Mouse (Mus musculus): Measurements from ENCODE around the gene Rai1. TPM values are rescaled to one million over a fixed set of nuclear protein-coding genes. Genes with fewer than 3 reads are reported as not detected.

Gene Rai1
- polyA plus RNA-seq (2012; rRNA removed), result 47.8 and 53.3 TPM in 2 replicates

GRCm38 (mm10) chr11:60104810-60105592 lies at the start of gene Rai1:
TSS of gene Rai1 (plus strand) at chr11:60105013.
- peak; percentile 50 to 95 for DNase-seq (ENCODE audit: extremely low spot score in 1 of 2, low spot score in 1 of 2)

GRCm38 (mm10) chr11:60056520-60056919 lies 48.3 kb upstream of the Rai1 start:
- DNase-seq (ENCODE audit: extremely low spot score in 1 of 2, low spot score in 1 of 2), result no peak

DNA sequence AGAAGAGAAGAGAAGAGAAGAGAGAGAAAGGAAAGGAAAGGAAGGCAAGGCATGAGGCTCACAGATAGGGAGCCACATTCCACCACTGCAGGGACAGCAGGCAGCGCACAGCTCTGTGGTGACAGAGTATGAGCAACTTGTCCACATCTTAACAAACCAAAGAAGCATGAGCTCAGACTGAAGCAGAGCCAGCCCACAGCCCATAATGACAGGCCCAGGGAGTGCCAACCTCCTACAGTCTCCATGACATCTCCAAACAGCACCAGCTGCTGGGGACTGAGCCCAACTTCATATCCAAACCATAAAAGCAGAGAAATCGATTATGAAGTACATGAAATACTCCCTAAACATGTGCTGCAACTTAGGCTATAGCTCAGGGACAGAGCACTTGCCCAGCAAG lies 46.8 kb upstream of the Rai1 start:
- DNase-seq (ENCODE audit: extremely low spot score in 1 of 2, low spot score in 1 of 2), result peak in 1 of 2 experiments; percentile 60

DNA sequence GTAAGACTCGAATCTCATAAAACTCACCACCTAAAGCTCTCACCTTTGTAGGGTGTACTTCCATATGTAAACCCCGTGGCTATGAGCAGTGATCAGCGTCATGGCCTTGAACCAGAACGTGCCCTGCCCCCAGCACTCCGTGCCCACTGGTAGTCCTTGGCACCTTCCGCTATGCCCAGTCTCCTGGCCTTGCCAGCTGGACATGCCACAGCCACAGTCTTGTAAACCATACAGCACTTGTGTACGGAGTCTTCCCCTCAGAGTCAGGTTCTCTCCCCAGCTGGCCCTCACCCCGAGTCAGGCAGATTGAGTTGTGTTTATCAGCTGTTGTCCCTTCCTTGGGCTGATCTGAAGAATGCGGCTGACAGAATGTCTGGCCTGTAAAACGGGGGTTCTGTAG lies 46.4 kb upstream of the Rai1 start:
- no peak for DNase-seq (ENCODE audit: extremely low spot score in 1 of 2, low spot score in 1 of 2)

DNA sequence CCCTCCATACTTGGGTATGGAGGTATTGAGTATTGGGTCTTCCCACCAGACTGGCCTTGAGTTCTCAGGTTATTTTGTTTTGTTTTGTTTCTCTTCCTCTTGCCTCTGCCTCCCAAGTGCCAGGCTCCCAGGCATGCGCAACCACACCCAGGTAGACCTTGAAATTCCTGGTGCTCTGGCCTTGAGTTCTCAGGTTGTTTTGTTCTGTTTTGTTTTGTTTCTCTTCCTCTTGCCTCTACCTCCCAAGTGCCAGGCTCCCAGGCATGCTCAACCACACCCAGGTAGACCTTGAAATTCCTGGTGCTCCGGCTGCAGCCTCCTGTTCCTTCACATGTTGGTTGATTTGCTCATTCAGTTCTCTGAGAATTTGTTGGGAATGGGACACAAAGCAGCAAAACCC lies 44.8 kb upstream of the Rai1 start:
- no peak for DNase-seq (ENCODE audit: extremely low spot score in 1 of 2, low spot score in 1 of 2)

- no peak for DNase-seq (ENCODE audit: extremely low spot score in 1 of 2, low spot score in 1 of 2)
Observed at GRCm38 (mm10) chr11:60061504-60062006, 43.3 kb upstream of the Rai1 start.

- no peak for DNase-seq (ENCODE audit: extremely low spot score in 1 of 2, low spot score in 1 of 2)
Observed at GRCm38 (mm10) chr11:60065267-60065666, 39.5 kb upstream of the Rai1 start.

DNA sequence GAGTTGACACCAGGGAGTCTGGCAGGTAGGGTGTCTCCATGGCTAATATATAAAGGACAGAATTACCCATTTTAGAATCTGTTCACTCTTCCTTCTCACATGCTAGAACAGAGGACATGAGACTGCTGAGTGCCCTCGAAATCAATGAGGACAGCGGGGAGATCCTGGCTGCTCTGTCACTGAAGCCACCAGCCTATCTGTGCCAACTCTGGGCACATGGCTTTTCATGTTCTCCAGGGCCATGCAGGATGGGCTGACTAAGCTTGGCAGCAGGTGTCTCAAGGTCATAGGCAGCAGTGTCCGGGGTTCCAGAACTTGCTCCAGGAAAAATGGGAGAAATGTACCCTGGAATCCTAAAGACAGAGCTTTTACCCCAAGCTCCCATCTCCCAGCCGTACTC lies 37.2 kb upstream of the Rai1 start:
- no peak for DNase-seq (ENCODE audit: extremely low spot score in 1 of 2, low spot score in 1 of 2)

DNA sequence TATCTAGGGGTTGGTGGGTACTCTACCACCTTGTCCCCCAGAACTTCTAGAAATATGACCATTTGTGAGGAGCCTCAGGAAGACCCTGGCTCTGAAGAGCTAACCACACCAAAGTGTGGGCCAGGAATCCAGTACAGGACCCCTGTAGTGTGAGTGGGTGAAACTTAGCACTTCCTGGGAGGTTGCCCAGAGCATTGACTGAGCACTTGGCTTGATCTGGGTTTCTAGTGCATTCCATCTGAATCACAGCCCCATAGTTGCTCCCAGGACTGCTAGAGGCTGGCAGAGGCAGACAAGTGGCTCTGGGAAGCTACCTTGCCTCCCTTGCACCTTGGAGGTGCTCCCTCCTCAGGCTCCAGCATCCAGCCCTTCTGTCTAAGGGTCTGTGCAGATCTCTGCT lies 36.2 kb upstream of the Rai1 start:
- DNase-seq (ENCODE audit: extremely low spot score in 1 of 2, low spot score in 1 of 2), result no peak

- peak in 1 of 2 experiments; percentile 41 for DNase-seq (ENCODE audit: extremely low spot score in 1 of 2, low spot score in 1 of 2)
Observed at GRCm38 (mm10) chr11:60070599-60070998, 34.2 kb upstream of the Rai1 start.

GRCm38 (mm10) chr11:60071221-60071620 lies 33.6 kb upstream of the Rai1 start:
- DNase-seq (ENCODE audit: extremely low spot score in 1 of 2, low spot score in 1 of 2), result no peak

- no peak for DNase-seq (ENCODE audit: extremely low spot score in 1 of 2, low spot score in 1 of 2)
Observed at GRCm38 (mm10) chr11:60073121-60073520, 31.7 kb upstream of the Rai1 start.

DNA sequence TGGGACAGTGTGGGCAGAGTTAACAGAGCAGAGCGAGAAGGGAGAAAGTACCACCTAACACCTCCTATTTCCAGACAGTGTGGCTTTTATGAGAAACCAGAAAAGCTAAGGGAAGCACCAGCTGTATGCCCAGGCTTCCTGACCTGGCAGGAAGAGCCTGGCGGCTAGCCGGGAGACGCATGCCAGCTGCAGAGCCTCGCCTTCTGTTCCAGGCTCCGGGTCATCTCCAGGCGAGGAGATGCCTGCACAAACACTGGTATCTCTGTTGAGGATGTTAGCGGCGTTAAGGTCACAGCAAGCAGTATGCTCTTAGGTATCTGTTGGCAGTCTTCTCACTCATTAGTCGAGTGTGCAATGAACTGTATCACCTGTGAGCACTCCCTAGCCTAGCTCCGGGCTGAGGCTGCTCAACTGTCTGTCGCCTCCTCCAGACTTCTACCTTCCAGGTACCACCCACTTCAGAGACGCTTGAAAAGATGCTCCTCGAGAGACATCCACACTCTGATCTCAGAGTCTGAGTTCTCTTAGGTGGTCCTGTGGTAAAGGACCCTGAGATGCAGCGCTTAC lies 30.8 kb upstream of the Rai1 start:
- no peak for DNase-seq (ENCODE audit: extremely low spot score in 1 of 2, low spot score in 1 of 2)

- DNase-seq (ENCODE audit: extremely low spot score in 1 of 2, low spot score in 1 of 2), result no peak
Observed at GRCm38 (mm10) chr11:60076183-60076582, 28.6 kb upstream of the Rai1 start.

- peak; percentile 58 to 92 for DNase-seq (ENCODE audit: extremely low spot score in 1 of 2, low spot score in 1 of 2)
Observed at GRCm38 (mm10) chr11:60076790-60077189, 28.0 kb upstream of the Rai1 start.

DNA sequence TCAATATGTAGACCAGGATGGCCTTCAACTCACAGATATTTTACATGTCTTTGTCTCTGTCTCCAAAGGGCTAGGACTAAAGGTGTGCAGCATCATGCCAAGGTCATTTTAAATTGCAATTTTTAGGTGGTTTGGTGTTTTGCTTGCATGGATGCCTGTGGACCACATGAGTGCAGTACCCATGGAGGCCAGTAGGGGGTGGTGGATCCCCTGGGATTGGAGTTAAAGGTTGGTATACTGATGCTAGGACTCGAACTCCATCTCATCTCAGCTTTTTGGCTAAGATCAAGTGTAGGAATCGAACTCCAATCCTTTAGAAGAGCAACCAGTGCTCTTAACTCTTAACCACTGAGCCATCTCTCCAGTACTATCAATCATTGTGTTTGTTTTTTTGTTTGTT lies 20.2 kb upstream of the Rai1 start:
- DNase-seq (ENCODE audit: extremely low spot score in 1 of 2, low spot score in 1 of 2), result no peak

- DNase-seq (ENCODE audit: extremely low spot score in 1 of 2, low spot score in 1 of 2), result no peak
Observed at GRCm38 (mm10) chr11:60086676-60087075, 18.1 kb upstream of the Rai1 start.

- DNase-seq (ENCODE audit: extremely low spot score in 1 of 2, low spot score in 1 of 2), result peak; percentile 45 to 54
Observed at GRCm38 (mm10) chr11:60088947-60089346, 15.9 kb upstream of the Rai1 start.

- peak in 1 of 2 experiments; percentile 32 for DNase-seq (ENCODE audit: extremely low spot score in 1 of 2, low spot score in 1 of 2)
Observed at GRCm38 (mm10) chr11:60090696-60091421, 14.0 kb upstream of the Rai1 start.

DNA sequence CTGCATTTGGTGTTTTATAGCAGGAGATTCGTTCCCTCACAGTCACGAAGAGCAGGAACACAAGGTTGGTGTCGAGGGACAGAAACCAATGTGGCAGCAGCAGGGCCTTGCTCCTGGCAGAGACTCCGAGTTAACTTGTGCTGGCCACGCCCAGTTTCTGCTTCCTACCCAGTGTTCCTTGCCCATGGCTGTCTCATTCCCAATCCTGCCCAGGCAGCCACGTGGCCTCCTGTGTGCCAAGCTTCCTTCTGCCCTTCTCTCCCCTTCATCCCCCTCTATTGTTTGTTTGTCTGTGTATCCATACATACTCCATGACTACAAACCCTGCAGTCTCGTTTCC lies 13.4 kb upstream of the Rai1 start:
- no peak for DNase-seq (ENCODE audit: extremely low spot score in 1 of 2, low spot score in 1 of 2)

DNA sequence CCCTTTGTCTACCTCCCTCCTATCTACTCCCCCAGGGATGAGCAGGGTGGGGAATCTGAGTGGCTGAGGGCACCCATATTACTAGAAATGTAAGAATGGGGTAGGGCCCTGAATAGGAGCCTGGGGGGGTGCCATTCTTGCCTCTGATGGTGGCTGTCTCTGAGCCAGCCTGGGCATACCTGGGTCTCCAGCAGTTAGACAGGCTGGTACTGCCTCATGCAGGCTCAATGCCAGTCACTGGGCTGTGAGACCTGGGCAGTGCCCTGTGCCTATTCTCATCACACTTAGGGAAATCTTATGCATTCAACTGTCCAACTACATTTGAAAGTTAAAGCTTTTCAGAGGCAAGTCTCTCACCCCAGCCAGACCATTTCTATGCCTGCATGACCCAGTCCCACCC lies 11.6 kb upstream of the Rai1 start:
- DNase-seq (ENCODE audit: extremely low spot score in 1 of 2, low spot score in 1 of 2), result no peak
